Mouse (Mus musculus) left cerebral cortex, adult 8-10 months (tissue): Measurements from ENCODE around the gene Gm10354. TPM values are rescaled to one million over a fixed set of nuclear protein-coding genes. Genes with fewer than 3 reads are reported as not detected.
"Not testable (repeated sequence)": the region's sequence is repeated elsewhere in the genome, so short reads cannot be mapped to it uniquely, and the experiment has no call there.

ENCODE experiments used
- DNase-seq, 2 experiments: peaks; one replicate each; pipeline ENCODE4 v3.0.0; 2022; ENCODE audit warnings: low spot score in 2 of 2
- total RNA-seq, 4 experiments: library from RNA; stranded (reverse); gene quantifications; 2 replicates each; pipeline ENCODE4 v1.2.4; 2022

Gene Gm10354
- total RNA-seq, 4 experiments from 2014 or later = not detected

GRCm38 (mm10) chr5:14955928-14956706, 22.6 kb downstream of the Gm10354 start:
- DNase-seq = not testable (repeated sequence)

GRCm38 (mm10) chr5:14953587-14953986, 25.1 kb downstream of the Gm10354 start:
- DNase-seq = not testable (repeated sequence)

DNA sequence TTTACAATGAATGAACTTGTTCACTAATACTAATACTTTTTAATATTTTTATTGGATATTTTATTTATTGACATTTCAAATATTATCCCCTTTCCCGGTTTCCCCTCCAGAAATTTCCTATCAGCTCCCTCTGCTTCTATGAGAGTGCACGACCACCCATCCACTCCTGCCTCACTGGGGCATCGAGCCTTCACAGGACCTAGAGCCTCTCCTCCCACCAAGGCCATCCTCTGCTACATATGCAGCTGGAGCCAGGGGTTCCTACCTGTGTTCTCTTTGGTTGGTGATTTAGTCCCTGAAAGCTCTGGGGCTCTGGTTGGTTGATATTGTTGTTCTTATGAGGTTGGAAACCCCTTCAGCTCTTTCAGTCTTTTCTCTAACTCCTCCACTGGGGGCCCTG, 26.0 kb downstream of the Gm10354 start:
- not testable (repeated sequence) for DNase-seq

GRCm38 (mm10) chr5:14951822-14952221, 26.9 kb downstream of the Gm10354 start:
- not testable (repeated sequence) for DNase-seq

GRCm38 (mm10) chr5:14947482-14948198, 31.1 kb downstream of the Gm10354 start:
- DNase-seq = not testable (repeated sequence)

DNA sequence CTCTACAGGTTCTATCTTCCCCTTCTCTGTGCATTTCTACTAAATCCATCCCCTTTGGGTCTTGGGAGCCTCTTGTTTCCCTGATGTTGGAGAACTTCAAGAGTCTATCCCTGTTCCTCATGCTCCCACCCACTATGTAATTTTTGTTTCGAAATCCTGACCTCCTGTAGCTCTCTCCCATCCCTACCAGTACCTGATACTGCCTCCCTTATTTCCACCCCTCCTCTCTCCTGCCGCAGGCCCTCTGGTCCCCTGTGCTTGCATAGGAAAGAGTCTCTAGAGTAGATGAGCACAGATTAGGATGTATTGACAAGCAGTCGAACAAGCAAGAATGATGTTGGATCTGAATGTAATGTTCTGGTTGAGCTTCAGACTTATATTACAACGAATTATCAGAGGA, 33.2 kb downstream of the Gm10354 start:
- DNase-seq = not testable (repeated sequence)

DNA sequence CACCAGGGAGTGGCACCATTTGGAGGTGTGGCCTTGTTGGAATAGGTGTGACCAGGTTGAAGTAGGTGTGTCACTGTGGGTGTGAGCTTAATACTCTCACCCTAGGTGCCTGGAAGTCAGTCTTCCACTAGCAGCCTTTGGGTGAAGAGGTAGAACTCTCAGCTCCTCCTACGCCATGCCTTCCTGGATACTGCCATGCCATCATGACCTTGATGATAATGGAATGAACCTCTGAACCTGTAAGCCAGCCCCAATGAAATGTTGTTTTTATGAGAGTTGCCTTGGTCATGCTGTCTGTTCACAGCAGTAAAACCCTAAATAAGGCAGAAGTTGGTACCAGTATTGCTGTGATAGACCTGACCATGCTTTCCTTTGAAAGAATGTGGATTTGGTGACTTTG, 37.7 kb downstream of the Gm10354 start:
- DNase-seq = not testable (repeated sequence)

DNA sequence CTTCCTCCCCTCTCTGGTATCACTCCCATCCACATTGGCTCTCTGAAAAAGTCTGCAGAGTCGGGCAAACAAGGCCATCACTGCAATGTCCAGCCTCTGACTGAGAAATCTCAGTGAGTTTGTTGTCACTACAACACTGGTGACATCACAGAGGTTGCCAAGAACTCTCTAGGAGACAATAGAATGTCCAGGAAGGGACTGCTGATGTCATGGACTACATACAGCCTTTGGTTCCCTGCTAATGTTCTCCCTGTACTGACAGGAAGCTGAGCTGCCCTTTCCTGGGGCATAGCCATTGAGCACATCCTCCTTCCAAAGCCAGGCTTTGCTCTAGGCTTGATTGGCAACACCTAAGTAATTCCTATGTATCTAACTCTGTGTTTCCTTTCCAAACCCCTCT, 40.4 kb downstream of the Gm10354 start, which contains the start of gene Speer4e:
Gene Speer4e (minus strand): TSS at position 101 of the 400 bp plus-strand sequence.
- DNase-seq = not testable (repeated sequence)

- DNase-seq = not testable (repeated sequence)
These were observed 45.0 kb downstream of the Gm10354 start for GRCm38 (mm10) chr5:14933721-14934120.

- not testable (repeated sequence) for DNase-seq
These were observed 51.7 kb downstream of the Gm10354 start for GRCm38 (mm10) chr5:14927047-14927446.

Other genes with a start within 250 kb of the Gm10354 start
- gene Gm9758, start 64.0 kb downstream of the Gm10354 start, total RNA-seq = not detected
- gene Speer4e, start 40.5 kb downstream of the Gm10354 start, total RNA-seq = not detected
- gene Gm17019, start 54.1 kb upstream of the Gm10354 start, total RNA-seq = not detected